Mouse (Mus musculus): ENCODE data around the gene Olfr1029. TPM values are rescaled to one million over a fixed set of nuclear protein-coding genes. Genes with fewer than 3 reads are reported as not detected.
"Not testable (repeated sequence)": the region's sequence is repeated elsewhere in the genome, so short reads cannot be mapped to it uniquely, and the experiment has no call there.

Olfr1029 gene
- polyA plus RNA-seq (2014; fragmentation: Nextera tagmentation; extraction: Ambion mirVana), result not detected in 2 replicates

GRCm38 (mm10) chr2:85973595-85973994 lies at the start of gene Olfr1029:
Gene Olfr1029 (plus strand): TSS chr2:85973895.
- WGBS, result 92% methylated on average over 2 of the region's 2 CpGs
- DNase-seq (ENCODE audit: low spot score) (no peak), ATAC-seq (replicated peaks; ENCODE audit: low FRiP score, low TSS enrichment, low read depth) (no peak)
- no peaks in the 10 kb centered on the region for H3K9me3 ChIP-seq (ENCODE audit: control insufficient read depth, low read length)
- no peaks in the 10 kb centered on the region for H3K27me3 ChIP-seq (replicated peaks; ENCODE audit: control insufficient read depth, insufficient read depth, low read length)
- H3K36me3 ChIP-seq (ENCODE audit: control insufficient read depth, insufficient read depth, low read length), result no peaks in the 10 kb centered on the region
- H3K27ac ChIP-seq (ENCODE audit: low read depth), result no peak within 1 kb of the TSS
- H3K4me2 ChIP-seq (ENCODE audit: low read length), result no peak within 1 kb of the TSS
- no peaks in the 10 kb centered on the region for H3K4me1 ChIP-seq (replicated peaks; ENCODE audit: control insufficient read depth, insufficient read depth, low read length)
- H3K4me3 ChIP-seq (ENCODE audit: low read depth, low read length), result no peak within 1 kb of the TSS
- no peak within 1 kb of the TSS for H3K9ac ChIP-seq (ENCODE audit: low read length)

- no peak within 1 kb of the TSS for H3K4me3 ChIP-seq (ENCODE audit: low read depth, low read length)
- H3K9me3 ChIP-seq (ENCODE audit: control insufficient read depth, low read length), result no peaks in the 10 kb centered on the region
- WGBS, result 89% methylated on average over 1 of the region's 1 CpGs
- ATAC-seq (replicated peaks; ENCODE audit: low FRiP score, low TSS enrichment, low read depth) (no peak), DNase-seq (ENCODE audit: low spot score) (no peak)
- H3K36me3 ChIP-seq (ENCODE audit: control insufficient read depth, insufficient read depth, low read length), result no peaks in the 10 kb centered on the region
- H3K4me2 ChIP-seq (ENCODE audit: low read length), result no peak within 1 kb of the TSS
- no peak within 1 kb of the TSS for H3K9ac ChIP-seq (ENCODE audit: low read length)
- no peaks in the 10 kb centered on the region for H3K27me3 ChIP-seq (replicated peaks; ENCODE audit: control insufficient read depth, insufficient read depth, low read length)
- no peak within 1 kb of the TSS for H3K27ac ChIP-seq (ENCODE audit: low read depth)
- no peaks in the 10 kb centered on the region for H3K4me1 ChIP-seq (replicated peaks; ENCODE audit: control insufficient read depth, insufficient read depth, low read length)
These were observed 23.6 kb upstream of the Olfr1029 start, which contains the start of gene Olfr1028 for GRCm38 (mm10) chr2:85950137-85950536. Gene Olfr1028 (plus strand): TSS chr2:85950437.

DNA sequence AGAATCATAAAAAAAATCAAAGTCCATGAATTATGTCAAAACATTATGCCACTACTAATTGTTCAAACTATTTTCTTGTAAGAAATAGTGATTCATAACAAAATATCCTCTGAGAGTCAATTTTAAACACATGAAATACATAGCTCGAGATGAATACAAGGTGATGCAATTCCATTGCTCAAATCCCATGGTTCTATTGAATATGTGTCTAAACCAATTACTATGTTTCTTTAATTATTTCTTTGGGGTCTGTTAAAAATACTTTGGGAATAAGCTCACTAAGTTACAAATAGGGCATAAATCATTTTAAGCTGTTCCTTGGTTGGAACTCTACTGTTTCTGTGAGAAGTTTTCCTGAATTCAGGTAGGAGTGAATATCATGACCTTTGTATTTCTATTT lies 5.3 kb downstream of the Olfr1029 start, which contains the start of gene Olfr1030:
Olfr1030 (plus strand) TSS at position 301 of the 400 bp plus-strand sequence.
- ATAC-seq (replicated peaks; ENCODE audit: low FRiP score, low TSS enrichment, low read depth), result no peak
- Histone ChIP-seq H3K4me3 (ENCODE audit: low read depth, low read length) (no peak within 1 kb of the TSS), H3K27me3 (replicated peaks; ENCODE audit: control insufficient read depth, insufficient read depth, low read length) (no peaks in the 10 kb centered on the region), H3K9ac (ENCODE audit: low read length) (no peak within 1 kb of the TSS), H3K36me3 (ENCODE audit: control insufficient read depth, insufficient read depth, low read length) (no peaks in the 10 kb centered on the region), H3K4me2 (ENCODE audit: low read length) (no peak within 1 kb of the TSS), H3K27ac (ENCODE audit: low read depth) (no peak within 1 kb of the TSS), H3K4me1 (replicated peaks; ENCODE audit: control insufficient read depth, insufficient read depth, low read length) (no peaks in the 10 kb centered on the region), H3K9me3 (ENCODE audit: control insufficient read depth, low read length) (no peaks in the 10 kb centered on the region)
- DNase-seq (ENCODE audit: low spot score), result no peak
- WGBS, result 84% methylated on average over 1 of the region's 1 CpGs

DNA sequence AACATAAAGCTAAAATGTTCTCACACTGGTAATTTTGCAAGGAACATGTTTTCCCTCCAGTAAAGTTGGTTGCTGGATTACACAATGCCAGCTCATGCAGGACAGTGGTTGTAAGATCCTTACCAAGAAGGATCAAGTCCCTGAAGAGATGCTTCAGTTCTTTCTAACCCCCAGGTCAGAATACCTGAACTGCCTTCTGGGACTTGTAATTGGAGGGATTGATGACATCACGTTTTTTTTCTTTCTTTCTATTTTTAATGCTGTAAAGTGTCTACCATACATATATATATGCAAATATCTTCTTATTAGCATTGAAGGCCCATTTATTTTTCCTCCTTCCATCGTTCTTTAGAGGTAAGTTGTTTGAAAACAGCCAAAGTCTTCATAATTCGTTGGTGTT lies 16.3 kb downstream of the Olfr1029 start, which contains the start of gene Olfr1031:
Olfr1031 (plus strand) TSS at position 301 of the 400 bp plus-strand sequence.
- Histone ChIP-seq H3K27ac (ENCODE audit: low read depth) (no peak within 1 kb of the TSS), H3K27me3 (replicated peaks; ENCODE audit: control insufficient read depth, insufficient read depth, low read length) (no peaks in the 10 kb centered on the region), H3K9ac (ENCODE audit: low read length) (no peak within 1 kb of the TSS), H3K4me3 (ENCODE audit: low read depth, low read length) (no peak within 1 kb of the TSS), H3K9me3 (ENCODE audit: control insufficient read depth, low read length) (no peaks in the 10 kb centered on the region), H3K4me1 (replicated peaks; ENCODE audit: control insufficient read depth, insufficient read depth, low read length) (no peaks in the 10 kb centered on the region), H3K4me2 (ENCODE audit: low read length) (no peak within 1 kb of the TSS), H3K36me3 (ENCODE audit: control insufficient read depth, insufficient read depth, low read length) (no peaks in the 10 kb centered on the region)
- 64% methylated on average over 3 of the region's 3 CpGs for WGBS
- DNase-seq (ENCODE audit: low spot score), result no peak
- no peak for ATAC-seq (replicated peaks; ENCODE audit: low FRiP score, low TSS enrichment, low read depth)

DNA sequence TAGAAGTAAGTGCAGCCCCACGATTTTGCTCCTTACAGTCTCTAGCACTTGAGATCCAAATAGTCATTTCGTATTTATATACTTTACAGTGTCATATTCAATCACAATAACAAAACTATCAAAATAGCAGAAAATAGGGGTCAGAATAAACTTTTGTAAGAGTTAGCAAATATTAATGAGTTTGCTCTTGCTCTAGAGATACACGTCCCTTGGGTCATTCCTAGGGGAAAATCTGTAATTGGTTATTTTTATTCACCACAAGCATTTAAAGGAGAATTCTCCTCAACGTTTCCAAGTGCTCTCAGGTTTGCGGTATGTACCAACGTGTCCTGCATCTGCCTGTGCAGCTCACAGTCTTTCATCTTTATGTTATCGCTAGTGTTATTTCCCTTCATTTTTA lies 31.5 kb downstream of the Olfr1029 start, which contains the start of gene Olfr1032:
Olfr1032 (plus strand) TSS at position 301 of the 400 bp plus-strand sequence.
- WGBS, result 81% methylated on average over 7 of the region's 7 CpGs
- Histone ChIP-seq H3K4me3 (ENCODE audit: low read depth, low read length) (no peak within 1 kb of the TSS), H3K27me3 (replicated peaks; ENCODE audit: control insufficient read depth, insufficient read depth, low read length) (no peaks in the 10 kb centered on the region), H3K36me3 (ENCODE audit: control insufficient read depth, insufficient read depth, low read length) (no peaks in the 10 kb centered on the region), H3K4me2 (ENCODE audit: low read length) (no peak within 1 kb of the TSS), H3K4me1 (replicated peaks; ENCODE audit: control insufficient read depth, insufficient read depth, low read length) (no peaks in the 10 kb centered on the region), H3K9ac (ENCODE audit: low read length) (no peak within 1 kb of the TSS), H3K27ac (ENCODE audit: low read depth) (no peak within 1 kb of the TSS), H3K9me3 (ENCODE audit: control insufficient read depth, low read length) (no peaks in the 10 kb centered on the region)
- DNase-seq (ENCODE audit: low spot score), result no peak
- ATAC-seq (replicated peaks; ENCODE audit: low FRiP score, low TSS enrichment, low read depth), result no peak

- DNase-seq (ENCODE audit: low spot score), result peak; percentile 57
- H3K36me3 ChIP-seq (ENCODE audit: control insufficient read depth, insufficient read depth, low read length); H3K9me3 ChIP-seq (ENCODE audit: control insufficient read depth, low read length); ATAC-seq (replicated peaks; ENCODE audit: low FRiP score, low TSS enrichment, low read depth); H3K27ac ChIP-seq (ENCODE audit: low read depth); H3K9ac ChIP-seq (ENCODE audit: low read length); H3K27me3 ChIP-seq (replicated peaks; ENCODE audit: control insufficient read depth, insufficient read depth, low read length); H3K4me1 ChIP-seq (replicated peaks; ENCODE audit: control insufficient read depth, insufficient read depth, low read length): not testable (repeated sequence)
- peak within 1 kb of the TSS; percentile 28 for H3K4me3 ChIP-seq (ENCODE audit: low read depth, low read length)
- WGBS, result 4% methylated on average over 10 of the region's 11 CpGs
- peak within 1 kb of the TSS; percentile 45 for H3K4me2 ChIP-seq (ENCODE audit: low read length)
These were observed 46.7 kb downstream of the Olfr1029 start, which contains the start of gene Olfr1033 for GRCm38 (mm10) chr2:86020406-86020805. Gene Olfr1033 (plus strand): TSS chr2:86020633.

DNA sequence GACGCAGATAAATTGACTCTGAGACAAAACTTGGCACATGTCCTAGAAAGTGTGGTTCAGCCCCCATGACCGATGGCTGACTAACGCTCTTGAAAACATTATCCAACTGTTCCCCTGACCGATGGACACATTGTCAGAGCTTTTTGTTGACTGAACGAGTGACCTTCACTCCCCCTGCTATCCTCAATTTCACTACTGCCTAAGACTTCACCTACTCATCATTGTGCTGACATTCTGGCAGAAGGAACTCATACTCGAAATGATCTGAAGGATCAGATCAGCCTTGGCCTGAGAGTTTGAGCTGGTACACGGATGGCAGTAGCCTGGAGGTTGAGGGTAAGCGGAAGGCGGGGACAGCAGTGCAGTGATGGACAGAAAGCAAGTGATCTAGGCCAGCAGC lies 47.8 kb downstream of the Olfr1029 start:
- H3K4me3 ChIP-seq (ENCODE audit: low read depth, low read length); H3K4me2 ChIP-seq (ENCODE audit: low read length); DNase-seq (ENCODE audit: low spot score); H3K4me1 ChIP-seq (replicated peaks; ENCODE audit: control insufficient read depth, insufficient read depth, low read length); H3K9me3 ChIP-seq (ENCODE audit: control insufficient read depth, low read length); H3K9ac ChIP-seq (ENCODE audit: low read length); H3K36me3 ChIP-seq (ENCODE audit: control insufficient read depth, insufficient read depth, low read length); ATAC-seq (replicated peaks; ENCODE audit: low FRiP score, low TSS enrichment, low read depth); H3K27me3 ChIP-seq (replicated peaks; ENCODE audit: control insufficient read depth, insufficient read depth, low read length); H3K27ac ChIP-seq (ENCODE audit: low read depth): not testable (repeated sequence)
- WGBS, result 47% methylated on average over 3 of the region's 9 CpGs

Other genes with a start within 250 kb of the Olfr1029 start
- gene Olfr1012, start 211.1 kb upstream of the Olfr1029 start, polyA plus RNA-seq (2014; fragmentation: Nextera tagmentation; extraction: Ambion mirVana), result not detected in 2 replicates
- not detected in 2 replicates for gene Olfr1013, start 206.8 kb upstream of the Olfr1029 start, polyA plus RNA-seq (2014; fragmentation: Nextera tagmentation; extraction: Ambion mirVana)
- gene Olfr1014, start 201.2 kb upstream of the Olfr1029 start, polyA plus RNA-seq (2014; fragmentation: Nextera tagmentation; extraction: Ambion mirVana), result not detected in 2 replicates
- not detected in 2 replicates for gene Olfr1015, start 191.9 kb upstream of the Olfr1029 start, polyA plus RNA-seq (2014; fragmentation: Nextera tagmentation; extraction: Ambion mirVana)
- gene Olfr1016, start 171.4 kb upstream of the Olfr1029 start, polyA plus RNA-seq (2014; fragmentation: Nextera tagmentation; extraction: Ambion mirVana), result not detected in 2 replicates
- not detected in 2 replicates for gene Olfr1018, start 155.4 kb upstream of the Olfr1029 start, polyA plus RNA-seq (2014; fragmentation: Nextera tagmentation; extraction: Ambion mirVana)
- not detected in 2 replicates for gene Olfr1019, start 128.4 kb upstream of the Olfr1029 start, polyA plus RNA-seq (2014; fragmentation: Nextera tagmentation; extraction: Ambion mirVana)
- not detected in 2 replicates for gene Olfr1020, start 126.9 kb upstream of the Olfr1029 start, polyA plus RNA-seq (2014; fragmentation: Nextera tagmentation; extraction: Ambion mirVana)
- not detected in 2 replicates for gene Olfr1022, start 105.3 kb upstream of the Olfr1029 start, polyA plus RNA-seq (2014; fragmentation: Nextera tagmentation; extraction: Ambion mirVana)
- not detected in 2 replicates for gene Olfr1023, start 88.3 kb upstream of the Olfr1029 start, polyA plus RNA-seq (2014; fragmentation: Nextera tagmentation; extraction: Ambion mirVana)
- gene Olfr1024, start 68.8 kb upstream of the Olfr1029 start, polyA plus RNA-seq (2014; fragmentation: Nextera tagmentation; extraction: Ambion mirVana), result not detected in 2 replicates
- not detected in 2 replicates for gene Olfr1025-ps1, start 58.7 kb upstream of the Olfr1029 start, polyA plus RNA-seq (2014; fragmentation: Nextera tagmentation; extraction: Ambion mirVana)
- gene Olfr1026, start 52.3 kb upstream of the Olfr1029 start, polyA plus RNA-seq (2014; fragmentation: Nextera tagmentation; extraction: Ambion mirVana), result not detected in 2 replicates
- gene Olfr1028, start 23.5 kb upstream of the Olfr1029 start, polyA plus RNA-seq (2014; fragmentation: Nextera tagmentation; extraction: Ambion mirVana), result not detected in 2 replicates
- not detected in 2 replicates for gene Olfr1030, start 5.4 kb downstream of the Olfr1029 start, polyA plus RNA-seq (2014; fragmentation: Nextera tagmentation; extraction: Ambion mirVana)
- not detected in 2 replicates for gene Olfr1031, start 16.4 kb downstream of the Olfr1029 start, polyA plus RNA-seq (2014; fragmentation: Nextera tagmentation; extraction: Ambion mirVana)
- not detected in 2 replicates for gene Olfr1032, start 31.6 kb downstream of the Olfr1029 start, polyA plus RNA-seq (2014; fragmentation: Nextera tagmentation; extraction: Ambion mirVana)
- 2.3 and 2.7 TPM in 2 replicates for gene Olfr1033, start 46.7 kb downstream of the Olfr1029 start, polyA plus RNA-seq (2014; fragmentation: Nextera tagmentation; extraction: Ambion mirVana)
- gene Olfr1034, start 72.0 kb downstream of the Olfr1029 start, polyA plus RNA-seq (2014; fragmentation: Nextera tagmentation; extraction: Ambion mirVana), result 0.07 TPM in 1 of 2 replicates, not detected in the other
- not detected in 2 replicates for gene Olfr1036, start 100.1 kb downstream of the Olfr1029 start, polyA plus RNA-seq (2014; fragmentation: Nextera tagmentation; extraction: Ambion mirVana)
- gene Olfr1037, start 113.5 kb downstream of the Olfr1029 start, polyA plus RNA-seq (2014; fragmentation: Nextera tagmentation; extraction: Ambion mirVana), result not detected in 2 replicates
- gene Olfr1039, start 162.0 kb downstream of the Olfr1029 start, polyA plus RNA-seq (2014; fragmentation: Nextera tagmentation; extraction: Ambion mirVana), result not detected in 2 replicates
- not detected in 2 replicates for gene Olfr1040, start 172.8 kb downstream of the Olfr1029 start, polyA plus RNA-seq (2014; fragmentation: Nextera tagmentation; extraction: Ambion mirVana)
- not detected in 2 replicates for gene Olfr1042, start 187.9 kb downstream of the Olfr1029 start, polyA plus RNA-seq (2014; fragmentation: Nextera tagmentation; extraction: Ambion mirVana)
- gene Olfr1043, start 193.6 kb downstream of the Olfr1029 start, polyA plus RNA-seq (2014; fragmentation: Nextera tagmentation; extraction: Ambion mirVana), result not detected in 2 replicates
- gene Olfr1044, start 203.9 kb downstream of the Olfr1029 start, polyA plus RNA-seq (2014; fragmentation: Nextera tagmentation; extraction: Ambion mirVana), result not detected in 2 replicates
- gene Olfr52, start 211.8 kb downstream of the Olfr1029 start, polyA plus RNA-seq (2014; fragmentation: Nextera tagmentation; extraction: Ambion mirVana), result not detected in 2 replicates
- not detected in 2 replicates for gene Olfr1045, start 229.1 kb downstream of the Olfr1029 start, polyA plus RNA-seq (2014; fragmentation: Nextera tagmentation; extraction: Ambion mirVana)
- gene Olfr1046, start 245.4 kb downstream of the Olfr1029 start, polyA plus RNA-seq (2014; fragmentation: Nextera tagmentation; extraction: Ambion mirVana), result not detected in 2 replicates